In genomic region chr11:103074796-103075323, GRCm38 (mm10) we compare ENCODE assay signal across 14 mouse cellular contexts. TPM values are rescaled to one million over a fixed set of nuclear protein-coding genes. Genes with fewer than 3 reads are reported as not detected.
DNase-seq lines count a peak whose midpoint lies in the region; ATAC-seq and TF ChIP-seq lines count a peak whose summit lies in the region.
"Had no signal": no experiment of that assay in that cellular context is flagged by ENCODE, and none has a peak within 500 bp of the region (broad histone marks: within the 10 kb centered on the region; RNA-seq: fewer than 3 reads in every experiment).

No protein-coding gene starts in this region.

- 0 out of 2 replicates have a peak, but pooled peaks cover 4% of the 10 kb centered on the region for H3K4me1 ChIP-seq in lung, embryonic 14.5 days (ENCODE audit: insufficient read depth)
- no peaks in the 10 kb centered on the region for H3K4me1 ChIP-seq in lung, adult 2 months (ENCODE audit: control insufficient read depth, insufficient read depth, low read length)
- no peaks in the 10 kb centered on the region for H3K4me1 ChIP-seq in heart, postnatal 0 days (ENCODE audit: control insufficient read depth, insufficient read depth)
- H3K4me1 ChIP-seq: liver, embryonic 13.5 days had no signal

- DNase-seq in heart, adult 11 months: peak; percentile 95
- DNase-seq in heart, postnatal 10 days: no peak
- peak; percentile 47 for DNase-seq in lung, embryonic 14.5 days
- DNase-seq in lung, adult 2 months: no peak
- DNase-seq in heart, postnatal 0 days (ENCODE audit: low spot score): no peak
- peak; percentile 67 for DNase-seq in lung, postnatal 36 days
- no peak for DNase-seq in kidney, adult 8-10 months
- DNase-seq in kidney, adult 18-20 months: no peak
- DNase-seq: cerebellum, adult 18-20 months; layer of hippocampus, adult 9-11 months; liver, embryonic 13.5 days; right cerebral cortex, postnatal 4 days had no signal

- intact Hi-C loops in heart, postnatal 10 days (cut with DNase I): no loop called here

- H3K4me3 ChIP-seq in lung, embryonic 14.5 days (ENCODE audit: low read depth, low read length): no peak overlapping the region
- H3K4me3 ChIP-seq in lung, adult 2 months (replicated peaks; ENCODE audit: extremely low read depth, low read depth, low read length): no peak overlapping the region
- peak overlapping the region; percentile 15 for H3K4me3 ChIP-seq in heart, postnatal 0 days (ENCODE audit: low read depth, low read length)
- H3K4me3 ChIP-seq: liver, embryonic 13.5 days had no signal

- H3K36me3 ChIP-seq in lung, embryonic 14.5 days (ENCODE audit: insufficient read depth): peaks cover 7% of the 10 kb centered on the region; the same call in 1 of the 2 replicates
- H3K36me3 ChIP-seq in heart, postnatal 0 days (replicated peaks; ENCODE audit: control insufficient read depth, insufficient read depth, low read length): peaks cover 68% of the 10 kb centered on the region

- no peak overlapping the region for H3K9ac ChIP-seq in lung, embryonic 14.5 days
- 0 out of 2 replicates have a peak overlapping the region, but pooled peaks have one; percentile 30 for H3K9ac ChIP-seq in heart, postnatal 0 days (replicated peaks; ENCODE audit: low read depth, low read length)
- H3K9ac ChIP-seq: liver, embryonic 13.5 days had no signal

- 5% methylated on average over 10 of the region's 10 CpGs for WGBS in lung, embryonic 14.5 days
- WGBS in lung, adult 2 months: 26% methylated on average over 10 of the region's 10 CpGs
- 43% methylated on average over 10 of the region's 10 CpGs for WGBS in heart, postnatal 0 days

- no peaks in the 10 kb centered on the region for H3K9me3 ChIP-seq in lung, embryonic 14.5 days (ENCODE audit: low read depth, low read length)
- H3K9me3 ChIP-seq in heart, postnatal 0 days (replicated peaks; ENCODE audit: control insufficient read depth, low read length): no peaks in the 10 kb centered on the region
- H3K9me3 ChIP-seq: liver, embryonic 13.5 days had no signal

- no peak for TF ChIP-seq POLR2A in lung, adult 2 months (IDR thresholded peaks at IDR 0.05; ENCODE audit: borderline replicate concordance, extremely low read depth, low read depth, low read length)

- no peak for TF ChIP-seq EP300 in heart, postnatal 0 days (IDR thresholded peaks at IDR 0.05; ENCODE audit: low read depth)

- no peaks in the 10 kb centered on the region for H3K27me3 ChIP-seq in lung, embryonic 14.5 days (ENCODE audit: insufficient read depth, low read length)
- H3K27me3 ChIP-seq in heart, postnatal 0 days (ENCODE audit: control insufficient read depth, insufficient read depth, low read length): no peaks in the 10 kb centered on the region

- TF ChIP-seq CTCF in lung, embryonic 14.5 days (IDR thresholded peaks at IDR 0.05; ENCODE audit: low read depth): no peak
- TF ChIP-seq CTCF in lung, adult 2 months (IDR thresholded peaks at IDR 0.05; ENCODE audit: insufficient read depth, low read length): no peak
- TF ChIP-seq CTCF in heart, postnatal 0 days (IDR thresholded peaks at IDR 0.05; ENCODE audit: low read depth): no peak

- H3K4me2 ChIP-seq in lung, embryonic 14.5 days: peak overlapping the region; percentile 25
- H3K4me2 ChIP-seq in heart, postnatal 0 days (ENCODE audit: low read depth, low read length): peak overlapping the region; percentile 44; the same call in 1 of the 2 replicates
- H3K4me2 ChIP-seq: liver, embryonic 13.5 days; midbrain, embryonic 11.5 days had no signal

- no peak overlapping the region for H3K27ac ChIP-seq in lung, embryonic 14.5 days (ENCODE audit: low read depth)
- no peak overlapping the region for H3K27ac ChIP-seq in heart, postnatal 0 days (ENCODE audit: low read depth)
- H3K27ac ChIP-seq: liver, embryonic 13.5 days had no signal

- no peak for ATAC-seq in lung, embryonic 14.5 days (ENCODE audit: insufficient read depth)
- ATAC-seq in heart, postnatal 0 days (ENCODE audit: insufficient read depth, low read depth): no peak
- ATAC-seq: CD4-positive, CD25-positive, alpha-beta regulatory T cell, adult 4 months had no signal

RNA-seq across cellular contexts. Expression of gene Plcd3, which starts 26.6 kb away (rescaled TPM):
- 10 to 100 TPM; 26.7 to 27.7 TPM for total RNA-seq in heart, postnatal 10 days (2021)
- 1.0 and 2.5 TPM in 2 replicates for polyA plus RNA-seq in lung, embryonic 14.5 days (2014; fragmentation: Nextera tagmentation; extraction: Ambion mirVana)
- 11.0 and 17.2 TPM in 2 replicates for polyA plus RNA-seq in lung, adult 2 months (2012; rRNA removed)
- total RNA-seq in heart, postnatal 0 days (2014; rRNA removed; ENCODE audit: low replicate concordance): 27.0 and 38.9 TPM in 2 replicates
- polyA plus RNA-seq in heart, postnatal 0 days (2015; fragmentation: Nextera tagmentation; extraction: Ambion mirVana): 14.5 and 16.3 TPM in 2 replicates

RNA-seq across cellular contexts. Expression of gene Acbd4, which starts 26.6 kb away (rescaled TPM):
- total RNA-seq in heart, postnatal 10 days (2021): 10 to 100 TPM; 35.5 to 37.4 TPM
- polyA plus RNA-seq in lung, embryonic 14.5 days (2014; fragmentation: Nextera tagmentation; extraction: Ambion mirVana): 11.0 and 14.4 TPM in 2 replicates
- 41.1 and 46.5 TPM in 2 replicates for polyA plus RNA-seq in lung, adult 2 months (2012; rRNA removed)
- 16.3 and 20.0 TPM in 2 replicates for total RNA-seq in heart, postnatal 0 days (2014; rRNA removed; ENCODE audit: low replicate concordance)
- 21.6 and 22.2 TPM in 2 replicates for polyA plus RNA-seq in heart, postnatal 0 days (2015; fragmentation: Nextera tagmentation; extraction: Ambion mirVana)

RNA-seq across cellular contexts. Expression of gene Hexim1, which starts 41.2 kb away (rescaled TPM):
- 10 to 100 TPM; 20.4 to 22.6 TPM for total RNA-seq in heart, postnatal 10 days (2021)
- 5.3 and 5.8 TPM in 2 replicates for polyA plus RNA-seq in lung, embryonic 14.5 days (2014; fragmentation: Nextera tagmentation; extraction: Ambion mirVana)
- polyA plus RNA-seq in lung, adult 2 months (2012; rRNA removed): 15.2 and 16.0 TPM in 2 replicates
- 9.0 and 11.0 TPM in 2 replicates for total RNA-seq in heart, postnatal 0 days (2014; rRNA removed; ENCODE audit: low replicate concordance)
- 3.2 and 3.3 TPM in 2 replicates for polyA plus RNA-seq in heart, postnatal 0 days (2015; fragmentation: Nextera tagmentation; extraction: Ambion mirVana)

RNA-seq across cellular contexts. Expression of gene Dcakd, which starts 46.7 kb away (rescaled TPM):
- 10 to 100 TPM; 62.5 to 70.5 TPM for total RNA-seq in heart, postnatal 10 days (2021)
- 218 and 225 TPM in 2 replicates for polyA plus RNA-seq in lung, embryonic 14.5 days (2014; fragmentation: Nextera tagmentation; extraction: Ambion mirVana)
- 54.4 and 58.2 TPM in 2 replicates for polyA plus RNA-seq in lung, adult 2 months (2012; rRNA removed)
- total RNA-seq in heart, postnatal 0 days (2014; rRNA removed; ENCODE audit: low replicate concordance): 53.5 and 64.0 TPM in 2 replicates
- 45.2 and 50.4 TPM in 2 replicates for polyA plus RNA-seq in heart, postnatal 0 days (2015; fragmentation: Nextera tagmentation; extraction: Ambion mirVana)

RNA-seq across cellular contexts. Expression of gene Nmt1, which starts 46.9 kb away (rescaled TPM):
- total RNA-seq in heart, postnatal 10 days (2021): 10 to 100 TPM; 61.4 to 63.2 TPM
- 64.4 and 72.4 TPM in 2 replicates for polyA plus RNA-seq in lung, embryonic 14.5 days (2014; fragmentation: Nextera tagmentation; extraction: Ambion mirVana)
- 24.0 and 32.2 TPM in 2 replicates for polyA plus RNA-seq in lung, adult 2 months (2012; rRNA removed)
- total RNA-seq in heart, postnatal 0 days (2014; rRNA removed; ENCODE audit: low replicate concordance): 47.6 and 63.6 TPM in 2 replicates
- polyA plus RNA-seq in heart, postnatal 0 days (2015; fragmentation: Nextera tagmentation; extraction: Ambion mirVana): 46.6 and 50.0 TPM in 2 replicates

Comparison
In these comparisons a context has a peak if more than half of its experiments do, and no peak if none do; other contexts are left out.
1. DNase-seq: peak in heart, adult 11 months (single experiment), lung, embryonic 14.5 days (single experiment) and lung, postnatal 36 days (single experiment); none in heart, postnatal 10 days (0 of 2), lung, adult 2 months (single experiment), heart, postnatal 0 days (single experiment), kidney, adult 8-10 months (0 of 2) and kidney, adult 18-20 months (single experiment).